Mouse (Mus musculus) urinary bladder, adult 18-20 months (tissue): ENCODE measurements around the gene Anxa9.
"Not testable (repeated sequence)": the region's sequence is repeated elsewhere in the genome, so short reads cannot be mapped to it uniquely, and the experiment has no call there.

Experiments used
- DNase-seq, 2 experiments: peaks; one replicate each; pipeline ENCODE4 v3.0.0; 2022; ENCODE audit warnings: low spot score in 2 of 2, mixed read lengths in 2 of 2

Gene Anxa9

DNA sequence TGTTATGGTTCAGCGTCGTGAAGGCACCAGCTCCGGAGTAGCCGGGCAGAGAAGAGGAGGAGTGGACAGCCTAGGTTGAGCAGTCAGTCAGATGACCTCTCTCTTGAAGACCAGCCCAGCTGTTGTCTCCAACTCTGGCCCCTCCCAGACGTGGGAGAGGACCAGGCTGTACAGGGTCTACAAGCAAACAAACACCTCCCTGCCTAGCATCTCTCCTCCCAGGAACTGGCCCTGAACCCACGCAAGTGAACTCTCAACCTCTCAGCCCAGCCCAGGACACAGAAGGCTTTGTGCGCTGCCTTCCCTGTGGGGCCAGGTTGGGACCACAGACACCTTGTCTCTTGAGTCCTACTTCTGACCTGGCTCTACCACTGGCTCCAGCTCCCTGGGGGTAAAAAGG lies at the start of gene Anxa9:
Gene Anxa9 (minus strand): TSS at position 77 of the 400 bp plus-strand sequence.
- no peak for DNase-seq

GRCm38 (mm10) chr3:95355911-95356544 lies 49.1 kb upstream of the Anxa9 start:
- DNase-seq = not testable (repeated sequence)

- DNase-seq = no peak
Observed at GRCm38 (mm10) chr3:95349491-95349890, 42.5 kb upstream of the Anxa9 start.

GRCm38 (mm10) chr3:95348343-95348742 lies 41.4 kb upstream of the Anxa9 start:
- not testable (repeated sequence) for DNase-seq

GRCm38 (mm10) chr3:95346454-95346853 lies 39.5 kb upstream of the Anxa9 start:
- no peak for DNase-seq

GRCm38 (mm10) chr3:95343356-95344000 lies 36.5 kb upstream of the Anxa9 start:
- not testable (repeated sequence) for DNase-seq

DNA sequence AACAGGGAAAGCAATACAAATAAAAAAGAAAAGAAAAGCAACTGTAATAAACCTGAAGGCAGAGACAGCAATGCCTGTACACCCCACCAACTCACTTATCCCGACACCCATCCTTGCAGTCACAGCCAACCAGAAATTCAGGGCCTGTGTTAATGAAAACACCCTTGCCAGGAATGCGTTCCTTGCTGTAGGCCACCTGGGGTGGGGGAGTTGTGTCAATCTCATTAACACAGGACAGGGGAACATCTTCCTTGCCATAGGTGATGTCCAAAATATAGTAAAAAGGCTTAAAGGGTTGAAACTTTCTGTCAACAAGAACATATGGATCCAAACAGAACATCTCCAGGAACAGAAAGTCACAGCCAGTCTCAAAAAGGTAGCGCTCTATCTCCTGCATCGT lies 31.3 kb upstream of the Anxa9 start:
- DNase-seq = no peak

- DNase-seq = no peak
Observed at GRCm38 (mm10) chr3:95337345-95337744, 30.4 kb upstream of the Anxa9 start.

DNA sequence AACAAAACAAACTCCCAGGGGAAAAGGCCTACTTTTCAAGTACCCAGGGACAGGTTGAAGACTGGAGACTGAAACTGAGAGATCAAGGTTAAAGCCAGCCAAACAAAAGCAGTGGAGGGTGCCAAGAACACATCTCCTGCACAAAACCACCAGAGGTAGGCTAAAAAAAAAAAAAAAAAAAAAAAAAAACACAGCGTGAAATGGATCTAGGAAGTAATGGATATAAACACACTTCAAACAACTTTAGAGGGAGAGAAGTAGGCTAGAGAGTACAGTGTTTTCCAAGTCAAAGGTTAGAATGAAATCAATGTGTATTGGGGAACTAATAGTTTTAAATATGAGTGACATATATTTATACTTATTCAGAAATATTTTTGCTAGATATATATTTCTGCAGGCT lies 24.6 kb upstream of the Anxa9 start:
- no peak for DNase-seq

GRCm38 (mm10) chr3:95328803-95329404 lies 21.9 kb upstream of the Anxa9 start:
- no peak for DNase-seq

DNA sequence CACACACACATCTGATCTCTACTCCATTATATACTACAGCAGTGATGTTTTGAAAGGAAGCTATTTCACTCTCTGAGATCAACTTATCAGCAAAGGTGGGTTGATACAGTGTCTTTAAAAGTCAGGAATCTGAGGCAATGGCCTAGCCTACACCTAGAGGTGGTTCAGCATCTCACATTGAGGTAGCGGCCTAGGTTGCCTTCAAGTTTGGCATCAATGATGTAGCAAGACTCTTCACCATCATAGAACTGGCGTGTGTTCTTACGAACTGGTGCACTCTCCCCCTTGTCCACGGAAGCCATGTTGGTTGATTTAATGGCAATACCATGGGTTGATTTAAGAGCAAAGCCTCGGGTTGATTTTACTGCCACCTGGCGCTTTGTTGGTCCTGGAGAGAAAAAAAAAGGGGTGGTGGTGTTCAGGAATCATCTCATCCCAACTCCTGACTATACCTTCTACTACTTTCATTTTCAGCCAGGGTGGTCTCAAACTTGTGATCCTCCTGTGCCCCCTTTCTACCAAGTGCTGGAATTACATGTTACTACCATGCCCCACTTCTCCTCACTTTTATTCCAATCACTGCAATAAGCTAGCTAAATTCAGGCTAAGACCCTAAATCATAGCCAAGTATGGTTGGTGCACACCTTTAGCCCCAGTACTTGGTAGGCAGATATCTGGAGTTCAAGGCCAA lies 17.6 kb upstream of the Anxa9 start:
- no peak for DNase-seq

DNA sequence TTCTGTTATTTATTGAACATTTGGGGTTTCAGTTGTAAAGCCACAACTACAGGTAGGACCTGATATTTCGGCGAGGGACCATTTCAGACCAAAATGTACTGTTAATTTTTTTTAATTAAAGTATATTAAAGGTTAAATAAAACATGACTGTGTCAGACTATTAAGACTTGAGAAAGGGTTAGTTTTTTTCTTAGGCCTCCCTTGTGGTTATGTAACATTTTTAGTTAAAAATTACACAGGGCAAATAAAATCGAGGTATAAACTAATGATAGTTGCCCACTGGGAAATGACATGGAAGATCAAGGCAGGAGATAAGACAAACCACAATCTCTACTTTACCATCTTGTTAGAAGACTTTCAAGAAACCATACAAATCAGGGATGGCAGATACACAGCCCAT lies 16.5 kb upstream of the Anxa9 start:
- no peak for DNase-seq

DNA sequence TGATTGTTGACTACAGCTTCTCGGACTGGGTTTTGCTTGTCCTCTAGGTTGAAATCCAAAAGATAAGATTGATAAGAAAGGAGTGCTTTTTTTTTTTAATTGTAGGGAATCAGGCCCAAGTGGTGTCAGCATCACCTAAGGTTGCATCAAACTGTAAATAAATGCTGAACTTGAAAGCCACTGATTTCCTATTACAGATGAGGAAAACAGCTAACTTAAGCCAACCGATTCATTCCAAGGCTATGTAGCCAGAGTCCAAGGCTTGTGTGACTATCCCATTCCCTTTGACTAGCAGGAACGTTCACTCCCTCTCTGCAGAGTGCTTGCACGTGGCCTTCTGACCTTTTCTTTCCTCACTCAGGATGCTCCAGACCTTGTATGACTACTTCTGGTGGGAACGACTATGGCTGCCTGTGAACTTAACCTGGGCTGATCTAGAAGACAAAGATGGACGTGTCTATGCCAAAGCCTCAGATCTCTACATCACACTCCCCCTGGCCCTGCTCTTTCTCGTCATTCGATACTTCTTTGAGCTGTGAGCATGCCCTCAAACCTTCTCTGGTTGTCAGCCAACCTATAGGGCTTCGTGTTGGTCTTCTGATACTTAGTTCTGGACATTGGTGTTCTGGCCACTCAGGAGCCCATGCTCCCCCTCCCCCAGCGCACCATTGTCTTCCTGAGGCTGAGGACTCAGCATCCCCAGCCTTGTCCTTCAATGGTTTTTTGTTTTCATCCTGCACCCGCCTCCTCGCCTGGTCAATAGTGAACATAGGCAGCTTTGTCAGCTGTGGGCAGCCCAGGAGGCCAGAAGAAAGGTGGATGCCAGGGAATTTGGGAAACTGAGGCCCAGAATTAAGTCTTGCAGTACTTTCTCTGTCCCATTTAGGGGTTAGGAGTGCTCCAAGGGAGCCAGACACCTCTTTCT lies 13.0 kb upstream of the Anxa9 start:
- DNase-seq = no peak

DNA sequence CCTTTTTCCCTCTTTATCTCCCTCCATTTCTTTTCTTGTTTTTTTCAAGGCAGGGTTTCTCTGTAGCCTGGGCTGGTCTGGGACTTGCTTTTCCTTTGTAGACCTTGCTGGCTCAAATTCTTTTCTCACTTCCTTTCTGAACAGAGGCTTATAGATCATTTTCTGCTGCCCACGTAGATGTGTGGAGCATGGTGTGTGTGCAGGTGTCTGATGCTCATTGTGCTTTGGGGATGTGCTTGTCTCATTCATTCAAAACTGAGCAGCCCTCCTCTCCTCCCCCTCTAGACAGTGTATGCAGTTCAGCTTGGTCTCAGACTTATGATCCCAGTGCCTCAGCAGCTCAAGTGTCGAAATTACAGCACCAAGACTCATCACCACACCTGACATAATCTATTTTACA lies 12.1 kb upstream of the Anxa9 start:
- DNase-seq = no peak

DNA sequence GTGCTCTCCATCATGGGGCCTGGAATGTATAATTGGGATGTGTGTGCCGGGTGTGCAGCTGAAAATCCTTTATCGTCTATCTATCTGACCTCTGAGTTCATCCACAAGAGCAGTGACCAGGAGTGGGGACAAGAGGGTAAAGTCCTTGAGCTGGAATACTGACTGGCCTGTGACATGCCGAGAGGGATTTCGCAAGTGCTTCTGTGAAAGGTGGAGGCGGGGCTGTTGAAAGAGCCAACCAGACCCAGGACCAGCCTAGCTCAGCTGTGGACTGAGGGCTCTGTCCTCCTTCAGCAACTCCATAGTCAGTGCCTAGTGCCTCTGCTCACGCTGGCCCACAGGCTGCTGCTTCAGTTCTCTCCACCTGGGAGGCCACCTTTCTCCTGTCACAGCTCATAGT lies 11.6 kb upstream of the Anxa9 start:
- DNase-seq = peak in 1 of 2 experiments; percentile 39

DNA sequence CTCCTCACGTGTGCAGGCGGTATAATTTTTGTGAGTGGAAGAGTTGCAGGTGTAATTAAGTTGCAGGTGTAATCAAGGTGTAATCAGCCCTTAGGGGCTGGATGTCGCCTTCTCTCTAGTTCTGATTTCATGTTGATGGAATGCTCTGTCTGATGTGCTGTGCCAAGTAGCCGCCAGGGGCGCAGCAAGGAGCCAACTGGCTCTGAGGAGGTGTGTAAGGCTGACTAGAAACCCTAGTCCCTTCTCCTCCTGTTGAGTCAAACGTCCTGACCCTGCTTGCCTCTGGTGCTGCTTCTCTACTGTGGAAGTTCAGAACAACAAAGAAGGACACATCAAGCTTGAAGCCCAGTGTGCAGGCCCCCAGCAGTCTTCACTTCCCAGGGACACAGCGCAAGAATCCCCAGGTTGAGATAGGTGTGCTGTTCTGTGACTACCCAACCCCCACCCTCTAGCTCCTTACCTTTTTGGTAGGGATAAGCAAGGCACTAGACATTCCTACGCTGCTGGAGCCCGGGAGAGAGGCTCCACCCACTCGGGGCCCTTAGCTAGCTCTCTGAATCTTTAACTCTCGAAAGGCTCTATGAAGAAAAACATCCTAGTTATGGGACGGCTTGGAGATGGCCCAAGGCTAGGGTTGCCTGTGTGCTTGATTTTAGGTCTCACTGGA lies 10.6 kb upstream of the Anxa9 start:
- DNase-seq = peak in 1 of 2 experiments; percentile 56

DNA sequence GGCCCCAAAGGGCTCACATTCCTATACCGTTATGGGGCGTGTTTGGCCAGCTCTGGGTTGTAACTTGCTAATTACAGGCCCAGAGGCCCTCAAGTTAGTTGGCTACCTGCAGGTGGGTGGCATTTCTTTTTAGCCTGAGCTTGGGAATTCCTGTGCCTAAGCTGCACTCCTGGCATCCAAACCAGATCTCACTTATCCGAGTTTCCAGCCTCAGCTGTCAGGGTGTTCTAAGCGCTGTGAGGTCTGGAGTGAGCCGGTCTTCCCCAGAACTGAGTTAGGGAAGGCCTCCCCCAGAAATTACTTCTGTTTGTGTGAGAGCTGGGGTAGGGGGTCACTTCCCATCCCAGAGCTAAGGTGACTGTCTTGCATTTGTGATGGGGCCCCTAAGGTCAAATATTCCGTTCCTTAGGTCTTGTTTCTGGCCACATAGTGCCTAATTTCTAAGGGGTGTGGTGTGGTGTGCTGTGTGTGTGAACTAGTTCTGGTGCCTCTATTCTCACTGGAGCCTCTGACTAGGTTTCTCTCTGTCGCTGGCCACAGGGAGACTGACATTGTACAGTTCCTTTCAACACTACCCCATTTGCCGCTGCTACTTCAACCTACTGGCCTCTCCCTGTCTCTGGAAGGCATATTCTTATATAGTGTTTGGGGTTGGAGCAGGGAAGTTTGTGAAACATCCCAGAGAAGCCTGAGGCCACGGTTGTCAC lies 9.0 kb upstream of the Anxa9 start:
- DNase-seq = no peak

GRCm38 (mm10) chr3:95315094-95315843 lies 8.3 kb upstream of the Anxa9 start:
- peak; percentile 89 to 92 for DNase-seq

- no peak for DNase-seq
Observed at GRCm38 (mm10) chr3:95314486-95315093, 7.6 kb upstream of the Anxa9 start, which contains the start of gene Cers2. Gene Cers2 (plus strand): TSS chr3:95314791.
